Mouse (Mus musculus): ENCODE measurements around the gene Sergef. TPM values are rescaled to one million over a fixed set of nuclear protein-coding genes. Genes with fewer than 3 reads are reported as not detected.
"Not testable (repeated sequence)": the region's sequence is repeated elsewhere in the genome, so short reads cannot be mapped to it uniquely, and the experiment has no call there.

The Sergef gene
- polyA plus RNA-seq, 1 experiment from 2014 or later, result 15.5 TPM

DNA sequence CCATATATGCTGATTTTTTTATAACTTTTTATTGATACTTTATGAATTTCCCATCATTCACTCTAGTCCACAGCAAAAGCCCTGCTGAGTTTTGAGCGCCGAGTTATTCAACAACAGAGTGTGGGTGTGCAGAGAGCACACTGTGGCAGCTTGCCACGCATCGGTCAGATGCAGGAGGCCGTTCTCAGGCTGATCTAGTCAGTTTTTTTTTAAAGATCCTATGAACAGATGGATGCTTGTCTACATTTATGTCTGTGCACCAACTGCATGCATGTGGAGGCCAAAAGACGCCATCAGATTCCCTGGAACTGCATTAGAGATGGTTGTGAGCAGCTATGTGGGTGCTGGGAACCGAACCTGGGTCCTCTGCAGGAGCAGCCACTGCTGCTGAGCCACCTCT, 35.5 kb upstream of the Sergef start:
- DNase-seq (ENCODE audit: low spot score) (no peak), ATAC-seq (replicated peaks; ENCODE audit: low FRiP score, low read depth) (no peak)
- no peaks in the 10 kb centered on the region for H3K27me3 ChIP-seq (ENCODE audit: insufficient read depth, low read length)
- no peak overlapping the region for H3K9ac ChIP-seq (ENCODE audit: low read depth, low read length)
- H3K4me3 ChIP-seq (replicated peaks; ENCODE audit: low read depth, low read length), result no peak overlapping the region
- no peak overlapping the region for H3K4me2 ChIP-seq (ENCODE audit: low read length)
- no peak for TF ChIP-seq CTCF (IDR thresholded peaks at IDR 0.05; ENCODE audit: low read depth)
- H3K4me1 ChIP-seq (replicated peaks; ENCODE audit: insufficient read depth, low read length), result no peaks in the 10 kb centered on the region
- no peaks in the 10 kb centered on the region for H3K9me3 ChIP-seq (replicated peaks; ENCODE audit: low read length)
- WGBS, result 87% methylated on average over 7 of the region's 7 CpGs
- H3K36me3 ChIP-seq (ENCODE audit: insufficient read depth, low read length), result no peaks in the 10 kb centered on the region
- no peak overlapping the region for H3K27ac ChIP-seq

DNA sequence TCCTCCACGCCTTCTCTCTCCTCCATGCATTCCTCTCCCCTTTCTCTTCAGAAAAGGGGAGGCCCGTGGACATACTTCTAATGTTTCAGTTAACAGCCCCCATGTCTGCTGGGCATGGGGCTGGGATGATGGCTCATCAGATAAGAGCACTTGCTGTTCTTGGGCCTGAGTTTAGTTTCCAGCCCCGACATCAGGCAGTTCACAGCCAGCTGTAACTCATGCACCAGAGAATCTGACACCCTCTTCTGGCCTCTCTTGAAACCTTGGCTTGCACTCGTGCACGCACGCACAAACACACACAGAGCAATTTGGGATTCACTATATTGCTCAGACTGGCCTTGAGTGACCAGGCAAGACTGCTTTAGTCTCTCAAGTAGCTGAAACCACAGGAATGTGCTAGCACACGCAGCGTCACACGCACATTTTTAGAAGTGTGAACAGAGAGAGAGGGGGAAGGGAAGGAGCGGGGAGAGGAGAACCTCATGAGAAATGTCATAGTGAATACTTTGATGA, 32.6 kb upstream of the Sergef start, which contains the start of gene Tph1:
Gene Tph1, minus strand, starts transcription at position 378 of the 513 bp plus-strand sequence.
- 24% methylated on average over 10 of the region's 10 CpGs for WGBS
- Histone ChIP-seq H3K27me3 (ENCODE audit: insufficient read depth, low read length) (no peaks in the 10 kb centered on the region), H3K4me2 (ENCODE audit: low read length) (no peak within 1 kb of the TSS), H3K4me1 (replicated peaks; ENCODE audit: insufficient read depth, low read length) (0 out of 2 replicates have a peak, but pooled peaks cover 3% of the 10 kb centered on the region), H3K27ac (no peak within 1 kb of the TSS), H3K9ac (ENCODE audit: low read depth, low read length) (no peak within 1 kb of the TSS), H3K9me3 (replicated peaks; ENCODE audit: low read length) (no peaks in the 10 kb centered on the region), H3K4me3 (replicated peaks; ENCODE audit: low read depth, low read length) (no peak within 1 kb of the TSS), H3K36me3 (ENCODE audit: insufficient read depth, low read length) (no peaks in the 10 kb centered on the region)
- ATAC-seq (replicated peaks; ENCODE audit: low FRiP score, low read depth) (0 out of 2 replicates have a peak, but pooled peaks have one; percentile 40), DNase-seq (ENCODE audit: low spot score) (peak; percentile 59)
- no peak for TF ChIP-seq CTCF (IDR thresholded peaks at IDR 0.05; ENCODE audit: low read depth)

DNA sequence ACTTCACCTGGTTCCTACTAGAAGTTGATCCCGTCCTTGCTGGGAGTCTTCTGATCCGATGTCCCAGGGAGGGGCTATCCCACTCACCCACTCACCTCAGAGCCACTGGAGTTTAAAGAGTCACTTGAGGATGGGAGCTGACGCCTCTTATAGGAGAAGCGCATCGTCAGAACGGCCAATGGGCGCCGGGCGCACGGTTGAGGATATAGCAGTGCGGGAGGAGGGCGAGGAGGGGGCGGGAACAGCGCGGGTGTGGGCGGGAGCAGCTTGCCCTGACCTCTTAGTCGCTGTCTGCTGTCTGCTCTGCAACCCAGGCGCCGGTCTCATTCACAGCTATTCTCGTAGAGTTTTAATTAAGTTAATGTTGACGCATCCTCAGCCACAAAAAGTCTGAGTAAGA, 27.6 kb upstream of the Sergef start:
- H3K9me3 ChIP-seq (replicated peaks; ENCODE audit: low read length), result no peaks in the 10 kb centered on the region
- peak overlapping the region; percentile 32; the same call in 1 of the 2 replicates for H3K4me2 ChIP-seq (ENCODE audit: low read length)
- H3K4me1 ChIP-seq (replicated peaks; ENCODE audit: insufficient read depth, low read length), result 0 out of 2 replicates have a peak, but pooled peaks cover 3% of the 10 kb centered on the region
- H3K4me3 ChIP-seq (replicated peaks; ENCODE audit: low read depth, low read length), result no peak overlapping the region
- no peak overlapping the region for H3K9ac ChIP-seq (ENCODE audit: low read depth, low read length)
- H3K36me3 ChIP-seq (ENCODE audit: insufficient read depth, low read length), result no peaks in the 10 kb centered on the region
- under 1% methylated on average over 21 of the region's 21 CpGs for WGBS
- no peaks in the 10 kb centered on the region for H3K27me3 ChIP-seq (ENCODE audit: insufficient read depth, low read length)
- no peak for TF ChIP-seq CTCF (IDR thresholded peaks at IDR 0.05; ENCODE audit: low read depth)
- H3K27ac ChIP-seq, result no peak overlapping the region
- peak; percentile 28 for DNase-seq (ENCODE audit: low spot score)
- ATAC-seq (replicated peaks; ENCODE audit: low FRiP score, low read depth), result no peak

DNA sequence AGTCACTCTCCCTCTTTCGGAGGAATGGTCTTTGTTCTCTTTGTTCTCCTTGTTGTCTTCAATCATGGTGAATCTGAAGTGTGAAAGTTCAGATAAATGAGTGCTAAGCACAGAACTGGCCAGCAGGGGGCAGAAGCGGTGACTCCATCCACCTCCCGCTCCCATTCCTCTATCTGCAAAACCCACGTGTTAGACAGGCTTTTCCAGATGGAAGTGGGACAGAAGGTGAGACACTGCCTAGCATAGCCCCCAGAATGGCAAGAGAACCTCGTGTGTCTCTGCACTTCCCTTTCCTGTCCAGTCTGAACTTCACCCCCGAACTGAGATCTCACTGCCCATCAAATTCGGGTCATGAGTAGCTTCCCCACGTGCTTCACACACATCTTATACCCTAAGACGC, 25.6 kb upstream of the Sergef start:
- TF ChIP-seq CTCF (IDR thresholded peaks at IDR 0.05; ENCODE audit: low read depth), result peak; percentile 80
- no peak for ATAC-seq (replicated peaks; ENCODE audit: low FRiP score, low read depth)
- Histone ChIP-seq H3K27me3 (ENCODE audit: insufficient read depth, low read length) (no peaks in the 10 kb centered on the region), H3K4me3 (replicated peaks; ENCODE audit: low read depth, low read length) (no peak overlapping the region), H3K4me2 (ENCODE audit: low read length) (no peak overlapping the region), H3K4me1 (replicated peaks; ENCODE audit: insufficient read depth, low read length) (0 out of 2 replicates have a peak, but pooled peaks cover 3% of the 10 kb centered on the region), H3K27ac (no peak overlapping the region), H3K9me3 (replicated peaks; ENCODE audit: low read length) (no peaks in the 10 kb centered on the region), H3K36me3 (ENCODE audit: insufficient read depth, low read length) (no peaks in the 10 kb centered on the region), H3K9ac (ENCODE audit: low read depth, low read length) (no peak overlapping the region)
- 23% methylated on average over 9 of the region's 9 CpGs for WGBS
- peak; percentile 53 for DNase-seq (ENCODE audit: low spot score)

DNA sequence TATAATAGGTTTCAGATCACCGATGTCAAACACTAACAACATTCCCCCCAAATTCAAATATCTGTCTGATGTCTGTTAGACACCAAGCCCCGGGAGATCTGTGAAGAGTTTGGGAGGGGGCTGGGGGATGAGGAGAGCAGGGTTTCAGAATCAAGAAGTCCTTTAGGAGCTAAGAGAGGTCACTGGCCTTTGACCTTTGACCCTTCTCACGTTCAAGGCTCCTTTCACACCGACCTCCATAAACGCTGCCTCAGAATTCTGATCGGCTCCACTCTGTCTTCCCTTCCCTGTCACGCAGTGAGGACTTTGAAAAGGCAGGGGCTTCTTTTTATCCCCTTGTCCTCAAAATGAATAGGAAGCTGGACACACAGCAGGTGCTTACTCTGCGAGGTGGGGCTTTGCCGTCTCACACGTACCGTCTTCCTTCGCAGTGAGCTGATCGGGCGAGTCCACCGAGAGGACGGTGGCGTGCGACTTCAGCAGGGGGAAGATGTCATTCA, 22.0 kb upstream of the Sergef start:
- no peak for TF ChIP-seq CTCF (IDR thresholded peaks at IDR 0.05; ENCODE audit: low read depth)
- WGBS, result 42% methylated on average over 18 of the region's 18 CpGs
- Histone ChIP-seq H3K9me3 (replicated peaks; ENCODE audit: low read length) (no peaks in the 10 kb centered on the region), H3K4me1 (replicated peaks; ENCODE audit: insufficient read depth, low read length) (no peaks in the 10 kb centered on the region), H3K27me3 (ENCODE audit: insufficient read depth, low read length) (no peaks in the 10 kb centered on the region), H3K36me3 (ENCODE audit: insufficient read depth, low read length) (no peaks in the 10 kb centered on the region), H3K4me3 (replicated peaks; ENCODE audit: low read depth, low read length) (no peak overlapping the region), H3K9ac (ENCODE audit: low read depth, low read length) (no peak overlapping the region), H3K4me2 (ENCODE audit: low read length) (no peak overlapping the region), H3K27ac (no peak overlapping the region)
- DNase-seq (ENCODE audit: low spot score), result no peak
- ATAC-seq (replicated peaks; ENCODE audit: low FRiP score, low read depth), result no peak

DNA sequence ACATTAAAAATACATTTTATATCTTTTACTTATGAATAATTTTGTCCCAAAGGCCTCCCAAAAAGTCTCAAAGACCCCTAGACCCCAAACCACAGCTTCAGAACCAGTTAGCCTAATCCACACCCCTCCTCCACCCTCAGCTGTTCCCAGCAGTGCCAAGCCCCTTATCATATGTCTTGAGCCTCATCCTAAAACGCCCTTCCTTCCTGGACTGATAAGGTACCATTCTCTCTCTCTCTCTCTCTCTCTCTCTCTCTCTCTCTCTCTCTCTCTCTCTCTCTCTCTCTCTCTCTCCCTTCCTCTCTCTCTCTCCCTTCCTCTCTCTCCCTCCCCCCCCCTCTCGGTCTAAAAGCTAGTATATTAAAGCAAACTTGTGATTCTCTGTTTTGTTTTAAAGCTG, 12.7 kb upstream of the Sergef start:
- no peaks in the 10 kb centered on the region for H3K36me3 ChIP-seq (ENCODE audit: insufficient read depth, low read length)
- H3K27me3 ChIP-seq (ENCODE audit: insufficient read depth, low read length), result no peaks in the 10 kb centered on the region
- no peak overlapping the region for H3K9ac ChIP-seq (ENCODE audit: low read depth, low read length)
- H3K27ac ChIP-seq, result no peak overlapping the region
- no peaks in the 10 kb centered on the region for H3K4me1 ChIP-seq (replicated peaks; ENCODE audit: insufficient read depth, low read length)
- DNase-seq (ENCODE audit: low spot score) (no peak), ATAC-seq (replicated peaks; ENCODE audit: low FRiP score, low read depth) (no peak)
- no peak overlapping the region for H3K4me3 ChIP-seq (replicated peaks; ENCODE audit: low read depth, low read length)
- TF ChIP-seq CTCF (IDR thresholded peaks at IDR 0.05; ENCODE audit: low read depth), result no peak
- 61% methylated on average over 2 of the region's 2 CpGs for WGBS
- no peaks in the 10 kb centered on the region for H3K9me3 ChIP-seq (replicated peaks; ENCODE audit: low read length)
- H3K4me2 ChIP-seq (ENCODE audit: low read length), result no peak overlapping the region

DNA sequence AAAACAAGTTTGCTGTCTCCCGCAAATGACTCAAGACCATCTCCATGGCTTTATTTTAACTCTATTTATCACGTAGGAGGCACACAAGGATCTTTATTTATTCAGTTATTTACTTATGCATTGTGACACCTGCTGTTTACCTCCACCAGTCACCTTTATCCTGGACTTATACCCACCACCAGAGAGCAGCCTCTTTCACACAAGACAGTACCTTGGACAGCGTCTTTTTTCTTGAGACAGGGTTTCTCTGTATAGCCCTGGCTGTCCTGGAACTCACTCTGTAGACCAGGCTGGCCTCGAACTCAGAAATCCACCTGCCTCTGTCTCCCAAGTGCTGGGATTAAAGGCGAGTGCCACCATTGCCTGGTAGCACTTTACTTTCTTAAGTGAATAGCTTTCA, 10.6 kb upstream of the Sergef start:
- ATAC-seq (replicated peaks; ENCODE audit: low FRiP score, low read depth); H3K4me2 ChIP-seq (ENCODE audit: low read length); H3K4me1 ChIP-seq (replicated peaks; ENCODE audit: insufficient read depth, low read length); H3K9ac ChIP-seq (ENCODE audit: low read depth, low read length); H3K27me3 ChIP-seq (ENCODE audit: insufficient read depth, low read length); H3K27ac ChIP-seq; H3K4me3 ChIP-seq (replicated peaks; ENCODE audit: low read depth, low read length); H3K9me3 ChIP-seq (replicated peaks; ENCODE audit: low read length); H3K36me3 ChIP-seq (ENCODE audit: insufficient read depth, low read length): not testable (repeated sequence)
- WGBS, result 45% methylated on average over 5 of the region's 5 CpGs
- DNase-seq (ENCODE audit: low spot score), result peak; percentile 41
